Mouse (Mus musculus) heart, embryonic 15.5 days (tissue): ENCODE data around the gene Thrb. TPM values are rescaled to one million over a fixed set of nuclear protein-coding genes. Genes with fewer than 3 reads are reported as not detected.

Experiments used
- ATAC-seq: fragments of 200-750 bp; cut with Nextera tagmentation; replicated peaks from 2 replicates; pipeline ENCODE4 v1.8.0; 2017; ENCODE audit warnings: low read depth, moderate TSS enrichment; ENCODE audit not compliant: insufficient number of reproducible peaks, insufficient read depth, low FRiP score
- H3K27ac ChIP-seq: fragments of 300-500 bp; sonication (generic); 2 replicates; pipeline ENCODE4 v1.5.1; 2015; ENCODE audit warnings: mild to moderate bottlenecking, inconsistent platforms
- H3K27me3 ChIP-seq: fragments of 300-500 bp; sonication (generic); 2 replicates; pipeline ENCODE4 v1.6.1; 2015; ENCODE audit warnings: inconsistent platforms
- H3K36me3 ChIP-seq: fragments of 300-500 bp; sonication (generic); 2 replicates; pipeline ENCODE4 v1.6.1; 2015; ENCODE audit warnings: mild to moderate bottlenecking, inconsistent platforms
- H3K4me1 ChIP-seq: fragments of 300-500 bp; sonication (generic); replicated peaks from 2 replicates; pipeline ENCODE4 v1.6.1; 2015; ENCODE audit warnings: inconsistent platforms
- H3K4me2 ChIP-seq: fragments of 300-500 bp; sonication (generic); 2 replicates; pipeline ENCODE4 v1.6.1; 2015; ENCODE audit warnings: inconsistent platforms, mild to moderate bottlenecking, moderate library complexity
- H3K4me3 ChIP-seq: fragments of 300-500 bp; sonication (generic); 2 replicates; pipeline ENCODE4 v1.5.1; 2015; ENCODE audit warnings: mild to moderate bottlenecking, inconsistent platforms
- H3K9ac ChIP-seq: fragments of 300-500 bp; sonication (generic); 2 replicates; pipeline ENCODE4 v1.6.1; 2015; ENCODE audit warnings: mild to moderate bottlenecking, inconsistent platforms
- H3K9me3 ChIP-seq: fragments of 300-500 bp; sonication (generic); replicated peaks from 2 replicates; pipeline ENCODE4 v1.6.1; 2016; ENCODE audit warnings: inconsistent platforms
- WGBS: fragments of 180-500 bp; shearing (Covaris S2); methylation state at CpG from one replicate; pipeline ENCODE4 v1.1.7; 2015; ENCODE audit warnings: mixed read lengths; 5-methylcytosine and 5-hydroxymethylcytosine counted together
- polyA plus RNA-seq: library from polyadenylated mRNA; unstranded; fragments of >200 nt; fragmentation: Nextera tagmentation; extraction: Ambion mirVana; gene quantifications from 2 replicates; pipeline ENCODE4 v1.2.1, GENCODE M21; 2015

Thrb gene
- polyA plus RNA-seq, 1 experiment from 2014 or later, result 0.83 TPM

GRCm38 (mm10) chr14:17972132-17972531 lies 312.1 kb downstream of the Thrb start:
- no peak overlapping the region for H3K4me3 ChIP-seq
- H3K4me2 ChIP-seq, result no peak overlapping the region
- H3K27ac ChIP-seq, result no peak overlapping the region
- 66% methylated on average over 4 of the region's 4 CpGs for WGBS
- H3K9me3 ChIP-seq, result no peaks in the 10 kb centered on the region
- H3K9ac ChIP-seq, result no peak overlapping the region
- no peaks in the 10 kb centered on the region for H3K27me3 ChIP-seq
- H3K4me1 ChIP-seq, result no peaks in the 10 kb centered on the region
- ATAC-seq, result no peak
- no peaks in the 10 kb centered on the region for H3K36me3 ChIP-seq

- Histone ChIP-seq H3K4me3 (no peak overlapping the region), H3K9ac (no peak overlapping the region), H3K9me3 (no peaks in the 10 kb centered on the region), H3K27ac (no peak overlapping the region), H3K27me3 (no peaks in the 10 kb centered on the region), H3K4me1 (no peaks in the 10 kb centered on the region), H3K4me2 (no peak overlapping the region), H3K36me3 (no peaks in the 10 kb centered on the region)
- ATAC-seq, result no peak
- WGBS, result 80% methylated on average over 6 of the region's 6 CpGs
Observed at GRCm38 (mm10) chr14:17972665-17973064, 312.6 kb downstream of the Thrb start.

GRCm38 (mm10) chr14:17975786-17976185 lies 315.7 kb downstream of the Thrb start:
- no peak overlapping the region for H3K9ac ChIP-seq
- no peak overlapping the region for H3K27ac ChIP-seq
- H3K36me3 ChIP-seq, result no peaks in the 10 kb centered on the region
- H3K4me3 ChIP-seq, result no peak overlapping the region
- no peaks in the 10 kb centered on the region for H3K9me3 ChIP-seq
- H3K4me1 ChIP-seq, result no peaks in the 10 kb centered on the region
- 56% methylated on average over 1 of the region's 1 CpGs for WGBS
- H3K27me3 ChIP-seq, result no peaks in the 10 kb centered on the region
- no peak for ATAC-seq
- H3K4me2 ChIP-seq, result no peak overlapping the region

- Histone ChIP-seq H3K4me3 (no peak overlapping the region), H3K27me3 (no peaks in the 10 kb centered on the region), H3K4me2 (no peak overlapping the region), H3K9ac (no peak overlapping the region), H3K36me3 (no peaks in the 10 kb centered on the region), H3K9me3 (no peaks in the 10 kb centered on the region), H3K27ac (no peak overlapping the region), H3K4me1 (no peaks in the 10 kb centered on the region)
- ATAC-seq, result no peak
Observed at GRCm38 (mm10) chr14:17978259-17978658, 318.2 kb downstream of the Thrb start.

- WGBS, result 76% methylated on average over 3 of the region's 3 CpGs
- H3K4me1 ChIP-seq, result no peaks in the 10 kb centered on the region
- no peak for ATAC-seq
- H3K27ac ChIP-seq, result no peak overlapping the region
- H3K9ac ChIP-seq, result no peak overlapping the region
- H3K27me3 ChIP-seq, result no peaks in the 10 kb centered on the region
- no peaks in the 10 kb centered on the region for H3K9me3 ChIP-seq
- H3K4me2 ChIP-seq, result no peak overlapping the region
- H3K4me3 ChIP-seq, result no peak overlapping the region
- H3K36me3 ChIP-seq, result no peaks in the 10 kb centered on the region
Observed at GRCm38 (mm10) chr14:17981258-17981657, 321.2 kb downstream of the Thrb start.

GRCm38 (mm10) chr14:17982017-17982416 lies 322.0 kb downstream of the Thrb start:
- no peak overlapping the region for H3K4me3 ChIP-seq
- H3K27me3 ChIP-seq, result no peaks in the 10 kb centered on the region
- no peaks in the 10 kb centered on the region for H3K9me3 ChIP-seq
- no peak overlapping the region for H3K4me2 ChIP-seq
- H3K36me3 ChIP-seq, result no peaks in the 10 kb centered on the region
- ATAC-seq, result no peak
- no peak overlapping the region for H3K9ac ChIP-seq
- H3K4me1 ChIP-seq, result no peaks in the 10 kb centered on the region
- H3K27ac ChIP-seq, result no peak overlapping the region
- WGBS, result 82% methylated on average over 5 of the region's 5 CpGs

- WGBS, result 65% methylated on average over 3 of the region's 3 CpGs
Observed at GRCm38 (mm10) chr14:17983390-17983789, 323.3 kb downstream of the Thrb start.

GRCm38 (mm10) chr14:17983839-17984238 lies 323.8 kb downstream of the Thrb start:
- no peaks in the 10 kb centered on the region for H3K27me3 ChIP-seq
- H3K36me3 ChIP-seq, result no peaks in the 10 kb centered on the region
- H3K4me1 ChIP-seq, result no peaks in the 10 kb centered on the region
- ATAC-seq, result no peak
- H3K4me2 ChIP-seq, result no peak overlapping the region
- H3K9ac ChIP-seq, result no peak overlapping the region
- WGBS, result 71% methylated on average over 6 of the region's 6 CpGs
- no peak overlapping the region for H3K4me3 ChIP-seq
- H3K27ac ChIP-seq, result no peak overlapping the region
- no peaks in the 10 kb centered on the region for H3K9me3 ChIP-seq

More at GRCm38 (mm10) chr14:17983390-17983789, 323.3 kb downstream of the Thrb start:
- no peak overlapping the region for H3K4me3 ChIP-seq
- no peaks in the 10 kb centered on the region for H3K36me3 ChIP-seq
- H3K4me1 ChIP-seq, result no peaks in the 10 kb centered on the region
- H3K27ac ChIP-seq, result no peak overlapping the region
- no peak overlapping the region for H3K4me2 ChIP-seq
- no peak overlapping the region for H3K9ac ChIP-seq
- H3K9me3 ChIP-seq, result no peaks in the 10 kb centered on the region
- H3K27me3 ChIP-seq, result no peaks in the 10 kb centered on the region
- no peak for ATAC-seq

- ATAC-seq, result no peak
- H3K9me3 ChIP-seq, result no peaks in the 10 kb centered on the region
- WGBS, result 68% methylated on average over 2 of the region's 2 CpGs
Observed at GRCm38 (mm10) chr14:17988580-17988979, 328.5 kb downstream of the Thrb start.

GRCm38 (mm10) chr14:17989182-17989581 lies 329.1 kb downstream of the Thrb start:
- no peak for ATAC-seq
- Histone ChIP-seq H3K36me3 (no peaks in the 10 kb centered on the region), H3K9ac (no peak overlapping the region), H3K4me1 (no peaks in the 10 kb centered on the region), H3K4me3 (no peak overlapping the region), H3K27me3 (no peaks in the 10 kb centered on the region), H3K4me2 (no peak overlapping the region), H3K27ac (no peak overlapping the region), H3K9me3 (no peaks in the 10 kb centered on the region)
- WGBS, result 45% methylated on average over 4 of the region's 4 CpGs

More at GRCm38 (mm10) chr14:17988580-17988979, 328.5 kb downstream of the Thrb start:
- Histone ChIP-seq H3K27ac (no peak overlapping the region), H3K4me1 (no peaks in the 10 kb centered on the region), H3K4me3 (no peak overlapping the region), H3K36me3 (no peaks in the 10 kb centered on the region), H3K4me2 (no peak overlapping the region), H3K27me3 (no peaks in the 10 kb centered on the region), H3K9ac (no peak overlapping the region)

GRCm38 (mm10) chr14:17990186-17990585 lies 330.1 kb downstream of the Thrb start:
- H3K27me3 ChIP-seq, result no peaks in the 10 kb centered on the region
- no peaks in the 10 kb centered on the region for H3K9me3 ChIP-seq
- no peaks in the 10 kb centered on the region for H3K36me3 ChIP-seq
- H3K4me3 ChIP-seq, result no peak overlapping the region
- H3K27ac ChIP-seq, result no peak overlapping the region
- no peaks in the 10 kb centered on the region for H3K4me1 ChIP-seq
- ATAC-seq, result no peak
- no peak overlapping the region for H3K4me2 ChIP-seq
- H3K9ac ChIP-seq, result no peak overlapping the region
- WGBS, result 77% methylated on average over 2 of the region's 2 CpGs

GRCm38 (mm10) chr14:18001886-18002285 lies 341.8 kb downstream of the Thrb start:
- H3K36me3 ChIP-seq, result no peaks in the 10 kb centered on the region
- no peak for ATAC-seq
- H3K9ac ChIP-seq, result no peak overlapping the region
- no peaks in the 10 kb centered on the region for H3K9me3 ChIP-seq
- H3K4me2 ChIP-seq, result no peak overlapping the region
- no peak overlapping the region for H3K27ac ChIP-seq
- H3K4me3 ChIP-seq, result no peak overlapping the region
- no peaks in the 10 kb centered on the region for H3K4me1 ChIP-seq
- H3K27me3 ChIP-seq, result no peaks in the 10 kb centered on the region
- 42% methylated on average over 2 of the region's 2 CpGs for WGBS
